Mouse (Mus musculus) heart, adult 2 months (tissue): ENCODE data around the gene Ehbp1.

Experiments
- CTCF ChIP-seq: fragments of 200-600 bp; IDR thresholded peaks from 2 replicates; pipeline ENCODE4 v1.8.1; 2022; ENCODE audit warnings: antibody characterized with exemption, mild to moderate bottlenecking, moderate library complexity
- EP300 ChIP-seq: fragments of 200-500 bp; IDR thresholded peaks from 2 replicates; pipeline ENCODE4 v1.6.1; 2011; ENCODE audit warnings: low read depth, low read length, control low read depth; ENCODE audit not compliant: insufficient read depth
- POLR2A ChIP-seq: fragments of 200-500 bp; IDR thresholded peaks from 2 replicates; pipeline ENCODE4 v1.6.1; 2011; ENCODE audit warnings: mild to moderate bottlenecking, low read depth, low read length, control low read depth; ENCODE audit not compliant: insufficient read depth

- no peak for TF ChIP-seq POLR2A
- no peak for TF ChIP-seq CTCF
- TF ChIP-seq EP300, result no peak
These were observed 52.9 kb downstream of the Ehbp1 start for GRCm38 (mm10) chr11:22289164-22289563.
